Comparison of ENCODE assay signal across 8 mouse cellular contexts in genomic region chr5:20701483-20702421, GRCm38 (mm10).
DNase-seq lines count a peak whose midpoint lies in the region; ATAC-seq and TF ChIP-seq lines count a peak whose summit lies in the region.

No protein-coding gene starts in this region.

- peak overlapping the region; percentile 73 for H3K4me2 ChIP-seq in forebrain, embryonic 13.5 days
- peak overlapping the region; percentile 62 for H3K4me2 ChIP-seq in liver, embryonic 16.5 days (ENCODE audit: low read depth, low read length)
- H3K4me2 ChIP-seq in neural tube, embryonic 12.5 days (replicated peaks): peak overlapping the region; percentile 77
- peak overlapping the region; percentile 78 for H3K4me2 ChIP-seq in stomach, postnatal 0 days (replicated peaks; ENCODE audit: low read depth)

- peak overlapping the region; percentile 95 for H3K9ac ChIP-seq in forebrain, embryonic 13.5 days
- peak overlapping the region; percentile 54 for H3K9ac ChIP-seq in liver, embryonic 16.5 days (ENCODE audit: low read depth, low read length)
- peak overlapping the region; percentile 85 for H3K9ac ChIP-seq in neural tube, embryonic 12.5 days
- peak overlapping the region; percentile 87 for H3K9ac ChIP-seq in stomach, postnatal 0 days (ENCODE audit: low read length)

- TF ChIP-seq EP300 in stomach, postnatal 0 days (optimal IDR thresholded peaks at IDR 0.05): no peak

- intact Hi-C loops in heart, postnatal 10 days (cut with DNase I): loop anchor here (2.0 to 5.0 kb wide), 5 partner anchors 71 to 1274 kb away; partner anchors contain the start of genes Phtf2 and Tmem60

- peak; percentile 46 for TF ChIP-seq CTCF in E14TG2a.4 (conservative IDR thresholded peaks at IDR 0.05; ENCODE audit: low read length)
- TF ChIP-seq CTCF in stomach, postnatal 0 days (IDR thresholded peaks at IDR 0.05; ENCODE audit: low read depth): peak; percentile 91

- H3K4me1 ChIP-seq in E14TG2a.4 (replicated peaks; ENCODE audit: low read depth, low read length): peaks cover 50% of the 10 kb centered on the region
- peaks cover 14% of the 10 kb centered on the region for H3K4me1 ChIP-seq in forebrain, embryonic 13.5 days
- H3K4me1 ChIP-seq in liver, embryonic 16.5 days (ENCODE audit: control insufficient read depth, low read depth, low read length): no peaks in the 10 kb centered on the region
- H3K4me1 ChIP-seq in neural tube, embryonic 12.5 days: 0 out of 2 replicates have a peak, but pooled peaks cover 4% of the 10 kb centered on the region
- no peaks in the 10 kb centered on the region for H3K4me1 ChIP-seq in stomach, postnatal 0 days (replicated peaks; ENCODE audit: control insufficient read depth, insufficient read depth)

- under 1% methylated on average over 51 of the region's 57 CpGs for WGBS in forebrain, embryonic 13.5 days
- WGBS in liver, embryonic 16.5 days (ENCODE audit: insufficient replicate concordance): under 1% methylated on average over 54 of the region's 57 CpGs
- 1% methylated on average over 57 of the region's 57 CpGs for WGBS in neural tube, embryonic 12.5 days
- under 1% methylated on average over 36 of the region's 57 CpGs for WGBS in stomach, postnatal 0 days

- peak overlapping the region; percentile 99 for H3K27ac ChIP-seq in forebrain, embryonic 13.5 days
- peak overlapping the region; percentile 77 for H3K27ac ChIP-seq in liver, embryonic 16.5 days (ENCODE audit: low read length)
- peak overlapping the region; percentile 96 for H3K27ac ChIP-seq in neural tube, embryonic 12.5 days
- peak overlapping the region; percentile 95 for H3K27ac ChIP-seq in stomach, postnatal 0 days (replicated peaks)

- DNase-seq in c-Kit-positive CD71-positive TER-119-negative erythroid progenitor cells, embryonic 14.5 days (ENCODE audit: low read depth): peak; percentile 40
- DNase-seq in heart, postnatal 10 days: peak; percentile 90 to 93
- DNase-seq in kidney, postnatal 4 days: peak; percentile 85 to 92
- DNase-seq in stomach, postnatal 0 days (ENCODE audit: low spot score): peak; percentile 75

- H3K36me3 ChIP-seq in E14TG2a.4 (ENCODE audit: insufficient read depth, low read length): no peaks in the 10 kb centered on the region
- no peaks in the 10 kb centered on the region for H3K36me3 ChIP-seq in forebrain, embryonic 13.5 days (ENCODE audit: poor library complexity, severe bottlenecking)
- H3K36me3 ChIP-seq in liver, embryonic 16.5 days (ENCODE audit: control insufficient read depth, insufficient read depth): no peaks in the 10 kb centered on the region
- H3K36me3 ChIP-seq in neural tube, embryonic 12.5 days: no peaks in the 10 kb centered on the region
- H3K36me3 ChIP-seq in stomach, postnatal 0 days (ENCODE audit: control insufficient read depth, insufficient read depth, low read length): no peaks in the 10 kb centered on the region

- H3K4me3 ChIP-seq in E14TG2a.4 (replicated peaks; ENCODE audit: low read length): peak overlapping the region; percentile 86
- peak overlapping the region; percentile 74 for H3K4me3 ChIP-seq in forebrain, embryonic 13.5 days
- H3K4me3 ChIP-seq in liver, embryonic 16.5 days (ENCODE audit: low read depth, low read length): peak overlapping the region; percentile 62
- H3K4me3 ChIP-seq in neural tube, embryonic 12.5 days: peak overlapping the region; percentile 70
- peak overlapping the region; percentile 70 for H3K4me3 ChIP-seq in stomach, postnatal 0 days (ENCODE audit: low read depth, low read length)

- peaks cover 16% of the 10 kb centered on the region for H3K9me3 ChIP-seq in E14TG2a.4 (ENCODE audit: low read length)
- H3K9me3 ChIP-seq in forebrain, embryonic 13.5 days (replicated peaks): no peaks in the 10 kb centered on the region
- no peaks in the 10 kb centered on the region for H3K9me3 ChIP-seq in liver, embryonic 16.5 days (replicated peaks; ENCODE audit: control insufficient read depth, low read length)
- H3K9me3 ChIP-seq in neural tube, embryonic 12.5 days: no peaks in the 10 kb centered on the region
- no peaks in the 10 kb centered on the region for H3K9me3 ChIP-seq in stomach, postnatal 0 days (ENCODE audit: control insufficient read depth, low read length)

- ATAC-seq in forebrain, embryonic 13.5 days: peak; percentile 97
- peak; percentile 82 for ATAC-seq in liver, embryonic 16.5 days (ENCODE audit: low read depth)
- ATAC-seq in neural tube, embryonic 12.5 days (ENCODE audit: low FRiP score, low read depth): peak; percentile 96
- peak; percentile 92 for ATAC-seq in stomach, postnatal 0 days (ENCODE audit: low FRiP score, low TSS enrichment)

- H3K27me3 ChIP-seq in E14TG2a.4 (ENCODE audit: insufficient read depth, low read length): no peaks in the 10 kb centered on the region
- H3K27me3 ChIP-seq in forebrain, embryonic 13.5 days: no peaks in the 10 kb centered on the region
- H3K27me3 ChIP-seq in liver, embryonic 16.5 days (ENCODE audit: control insufficient read depth, insufficient read depth, low read depth, low read length): peaks cover 23% of the 10 kb centered on the region
- H3K27me3 ChIP-seq in neural tube, embryonic 12.5 days (replicated peaks): no peaks in the 10 kb centered on the region
- H3K27me3 ChIP-seq in stomach, postnatal 0 days (ENCODE audit: control insufficient read depth, insufficient read depth, low read length): no peaks in the 10 kb centered on the region

Comparison
In these comparisons a context has a peak if more than half of its experiments do, and no peak if none do; other contexts are left out.
1. Peak in every context shown above with its lines: DNase-seq, ATAC-seq, H3K4me3 ChIP-seq and H3K27ac ChIP-seq.
2. DNase-seq: peak in every context shown above with its lines; median percentile 92 in heart, postnatal 10 days; 88 in kidney, postnatal 4 days; 75 in stomach, postnatal 0 days; 40 in c-Kit-positive CD71-positive TER-119-negative erythroid progenitor cells, embryonic 14.5 days.